Mouse (Mus musculus) effector memory CD4-positive, alpha-beta T cell, adult 5 months (primary cell): ENCODE data around the gene Olfr362. TPM values are rescaled to one million over a fixed set of nuclear protein-coding genes. Genes with fewer than 3 reads are reported as not detected.

Source experiments
- polyA plus RNA-seq: library from polyadenylated mRNA; unstranded; fragments of 100-300 nt; shearing (Covaris generic); gene quantifications from one replicate; pipeline ENCODE4 v1.2.1, GENCODE M21; 2017

Gene Olfr362
- polyA plus RNA-seq, result not detected

DNA sequence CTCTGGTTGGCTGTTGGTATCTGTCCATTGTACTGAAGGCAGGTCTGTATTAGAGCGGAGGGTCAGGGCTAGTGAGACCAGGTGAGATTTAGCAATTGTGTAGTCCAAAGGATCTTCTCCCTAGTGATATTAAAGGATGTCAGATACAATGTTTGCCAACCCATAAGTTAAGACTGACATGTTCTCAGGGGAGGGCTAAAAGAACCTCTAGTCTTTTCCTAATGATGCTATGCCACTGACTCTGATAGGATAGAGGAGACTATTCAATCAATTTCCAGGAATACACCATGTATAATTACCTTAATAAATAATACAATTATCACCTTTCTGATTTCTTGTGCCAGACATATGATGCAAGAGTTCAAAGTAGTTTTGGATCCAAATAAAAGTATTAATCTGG, at the start of gene Olfr362:
TSS of gene Olfr362 (minus strand) at position 101 of the 400 bp plus-strand sequence.

DNA sequence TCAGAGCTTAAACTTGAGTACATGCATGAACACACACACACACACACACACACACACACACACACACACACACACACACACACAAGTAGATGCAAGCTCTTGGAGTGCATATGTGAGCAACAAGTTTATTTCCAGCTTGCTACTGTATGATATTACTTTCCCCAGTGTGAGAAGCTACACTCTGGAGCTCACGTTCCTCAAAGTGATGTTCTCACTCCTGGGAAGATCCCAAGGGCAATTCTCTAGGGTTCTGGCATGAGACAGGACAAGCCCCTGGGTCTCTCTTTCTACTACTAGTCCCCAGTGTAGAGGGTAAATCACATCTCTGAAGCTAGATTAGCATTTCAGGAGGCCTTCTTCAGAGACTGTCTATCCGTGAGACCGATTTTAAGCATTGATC, 21.3 kb upstream of the Olfr362 start, which contains the start of gene Olfr364-ps1:
TSS of gene Olfr364-ps1 (plus strand) at position 301 of the 400 bp plus-strand sequence.

DNA sequence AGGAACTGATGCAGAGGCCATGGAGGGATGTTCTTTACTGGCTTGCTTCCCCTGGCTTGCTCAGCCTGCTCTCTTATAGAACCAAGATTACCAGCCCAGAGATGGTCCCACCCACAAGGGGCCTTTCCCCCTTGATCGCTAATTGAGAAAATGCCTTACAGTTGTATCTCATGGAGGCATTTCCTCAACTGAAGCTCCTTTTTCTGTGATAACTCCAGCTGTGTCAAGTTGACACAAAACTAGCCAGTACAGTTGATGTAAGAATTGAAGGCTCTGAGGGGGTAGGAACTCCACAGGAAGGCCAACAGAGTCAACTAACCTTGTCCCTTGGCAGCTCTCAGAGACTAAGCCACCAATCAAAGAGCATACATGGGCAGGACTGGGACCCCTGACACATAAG, 28.5 kb downstream of the Olfr362 start, which contains the start of gene Olfr361:
TSS of gene Olfr361 (minus strand) at position 101 of the 400 bp plus-strand sequence.

DNA sequence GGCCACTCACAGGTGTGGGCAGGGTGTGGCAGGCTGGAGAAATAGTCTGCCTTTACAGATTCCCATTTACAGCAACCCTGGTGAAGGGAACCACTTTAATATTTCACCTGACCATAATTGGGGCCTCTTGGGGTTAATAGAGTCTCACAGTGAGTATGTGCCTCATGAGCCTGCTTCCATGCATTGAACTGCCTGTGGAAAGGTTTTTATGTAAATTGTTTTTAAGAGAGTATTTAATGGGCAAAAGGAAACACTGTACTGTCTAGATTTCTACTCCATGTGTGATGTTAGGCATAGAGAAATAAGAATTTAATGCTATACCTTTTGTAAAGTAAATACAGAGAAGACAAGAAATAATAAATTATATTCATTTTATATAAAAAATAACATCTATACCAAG, 52.3 kb downstream of the Olfr362 start, which contains the start of gene Olfr360:
TSS of gene Olfr360 (plus strand) at position 301 of the 400 bp plus-strand sequence.

Other genes with a start within 250 kb of the Olfr362 start
- not detected for gene Olfr352, start 249.4 kb downstream of the Olfr362 start, polyA plus RNA-seq
- not detected for gene Olfr353, start 225.0 kb downstream of the Olfr362 start, polyA plus RNA-seq
- 0.06 TPM for gene Olfr354, start 212.2 kb downstream of the Olfr362 start, polyA plus RNA-seq
- 0.26 TPM for gene Olfr355, start 189.0 kb downstream of the Olfr362 start, polyA plus RNA-seq
- not detected for gene Olfr356, start 180.8 kb downstream of the Olfr362 start, polyA plus RNA-seq
- not detected for gene Olfr357, start 124.1 kb downstream of the Olfr362 start, polyA plus RNA-seq
- not detected for gene Olfr358, start 108.6 kb downstream of the Olfr362 start, polyA plus RNA-seq
- not detected for gene Olfr360, start 52.2 kb downstream of the Olfr362 start, polyA plus RNA-seq
- gene Olfr361, start 28.6 kb downstream of the Olfr362 start, polyA plus RNA-seq, result not detected
- not detected for gene Olfr364-ps1, start 21.4 kb upstream of the Olfr362 start, polyA plus RNA-seq
- not detected for gene Olfr365, start 70.3 kb upstream of the Olfr362 start, polyA plus RNA-seq
- gene Olfr366, start 93.7 kb upstream of the Olfr362 start, polyA plus RNA-seq, result not detected
- not detected for gene Olfr368, start 208.6 kb upstream of the Olfr362 start, polyA plus RNA-seq
- 33.0 TPM for gene Pdcl, start 241.4 kb upstream of the Olfr362 start, polyA plus RNA-seq